9 mouse cellular contexts compared by ENCODE assay signal in the genomic region with DNA sequence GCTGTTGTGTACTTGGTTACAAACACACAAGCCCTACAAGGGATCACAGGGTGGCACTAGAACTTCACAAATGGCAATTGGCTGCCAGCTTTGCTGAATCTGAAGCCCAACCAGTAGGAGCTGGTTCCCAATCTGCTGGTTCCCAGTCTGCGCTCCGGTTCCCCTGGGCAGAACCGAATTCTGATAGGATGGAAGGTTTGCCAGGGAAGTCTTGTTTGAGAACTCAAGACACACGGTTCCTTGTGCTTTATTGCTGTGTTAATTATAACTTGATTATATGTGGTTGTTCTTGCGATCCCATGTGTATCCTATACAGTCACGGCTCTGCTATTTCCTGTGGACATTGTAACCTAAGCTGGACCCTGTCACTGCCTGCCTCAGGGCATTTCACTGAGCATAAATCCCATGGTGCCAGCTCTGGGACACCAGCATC. TPM values are rescaled to one million over a fixed set of nuclear protein-coding genes. Genes with fewer than 3 reads are reported as not detected.
DNase-seq lines count a peak whose midpoint lies in the region; ATAC-seq and TF ChIP-seq lines count a peak whose summit lies in the region.
"Had no signal": no experiment of that assay in that cellular context is flagged by ENCODE, and none has a peak within 500 bp of the region (broad histone marks: within the 10 kb centered on the region; RNA-seq: fewer than 3 reads in every experiment).

No protein-coding gene starts in this region.

- peak; percentile 23; the same call in 1 of the 2 replicates for TF ChIP-seq CTCF in small intestine, adult 2 months (IDR thresholded peaks at IDR 0.05; ENCODE audit: extremely low read depth, insufficient read length, insufficient replicate concordance, low read depth, low read length)

- no peaks in the 10 kb centered on the region for H3K9me3 ChIP-seq in embryonic facial prominence, embryonic 11.5 days (replicated peaks; ENCODE audit: control insufficient read depth, low read length)
- no peaks in the 10 kb centered on the region for H3K9me3 ChIP-seq in neural tube, embryonic 15.5 days (replicated peaks)
- H3K9me3 ChIP-seq: limb, embryonic 15.5 days had no signal

- H3K27me3 ChIP-seq in embryonic facial prominence, embryonic 11.5 days (ENCODE audit: control insufficient read depth, insufficient read depth, low read length), result no peaks in the 10 kb centered on the region
- no peaks in the 10 kb centered on the region for H3K27me3 ChIP-seq in small intestine, adult 2 months (ENCODE audit: control insufficient read depth, insufficient read depth, low read length)
- H3K27me3 ChIP-seq in neural tube, embryonic 15.5 days (replicated peaks), result no peaks in the 10 kb centered on the region
- H3K27me3 ChIP-seq: limb, embryonic 15.5 days had no signal

- H3K4me2 ChIP-seq in embryonic facial prominence, embryonic 11.5 days (ENCODE audit: low read depth, low read length), result no peak overlapping the region
- no peak overlapping the region for H3K4me2 ChIP-seq in neural tube, embryonic 15.5 days
- H3K4me2 ChIP-seq: limb, embryonic 15.5 days had no signal

- ATAC-seq in embryonic facial prominence, embryonic 11.5 days (replicated peaks; ENCODE audit: insufficient number of reproducible peaks, low FRiP score, low TSS enrichment, low read depth), result 0 out of 2 replicates have a peak, but pooled peaks have one; percentile 48
- no peak for ATAC-seq in neural tube, embryonic 15.5 days (ENCODE audit: low FRiP score)

- H3K36me3 ChIP-seq in embryonic facial prominence, embryonic 11.5 days (replicated peaks; ENCODE audit: control insufficient read depth, insufficient read depth, low read depth, low read length), result no peaks in the 10 kb centered on the region
- no peaks in the 10 kb centered on the region for H3K36me3 ChIP-seq in small intestine, adult 2 months (ENCODE audit: control insufficient read depth, insufficient read depth, low read length)
- no peaks in the 10 kb centered on the region for H3K36me3 ChIP-seq in neural tube, embryonic 15.5 days

- no peak for TF ChIP-seq POLR2A in small intestine, adult 2 months (IDR thresholded peaks at IDR 0.05; ENCODE audit: low read depth, low read length)

- 55% methylated on average over 6 of the region's 6 CpGs for WGBS in embryonic facial prominence, embryonic 11.5 days
- WGBS in small intestine, adult 2 months, result 45% methylated on average over 6 of the region's 6 CpGs
- whole genome bisulfite sequencing in neural tube, embryonic 15.5 days, result 70% methylated on average over 6 of the region's 6 CpGs

- no peak overlapping the region; the same call in 1 of the 2 replicates for H3K9ac ChIP-seq in embryonic facial prominence, embryonic 11.5 days (replicated peaks; ENCODE audit: low read length)
- no peak overlapping the region for H3K9ac ChIP-seq in neural tube, embryonic 15.5 days (replicated peaks)
- H3K9ac ChIP-seq: limb, embryonic 15.5 days had no signal

- DNase-seq in embryo, embryonic 10 days (ENCODE audit: low spot score), result peak; percentile 26
- no peak for DNase-seq in embryo, embryonic 9.5 days (ENCODE audit: extremely low spot score)
- peak; percentile 91 for DNase-seq in 3T3-L1 (ENCODE audit: low read depth, low spot score)
- peak; percentile 71 for DNase-seq in embryonic facial prominence, embryonic 11.5 days (ENCODE audit: low spot score)
- peak; percentile 72 for DNase-seq in kidney, postnatal 10 days
- DNase-seq in c-Kit-positive CD71-positive TER-119-positive erythroid progenitor cells, embryonic 14.5 days (ENCODE audit: low spot score), result no peak

- H3K4me3 ChIP-seq in embryonic facial prominence, embryonic 11.5 days (ENCODE audit: low read depth, low read length), result no peak overlapping the region
- no peak overlapping the region for H3K4me3 ChIP-seq in small intestine, adult 2 months (ENCODE audit: low read depth, low read length)
- no peak overlapping the region for H3K4me3 ChIP-seq in neural tube, embryonic 15.5 days (replicated peaks)
- H3K4me3 ChIP-seq: limb, embryonic 15.5 days had no signal

- H3K27ac ChIP-seq in embryonic facial prominence, embryonic 11.5 days (replicated peaks; ENCODE audit: low read depth, low read length), result no peak overlapping the region
- H3K27ac ChIP-seq in small intestine, adult 2 months (ENCODE audit: insufficient read depth, low read depth, low read length), result no peak overlapping the region
- H3K27ac ChIP-seq in neural tube, embryonic 15.5 days (replicated peaks), result no peak overlapping the region
- H3K27ac ChIP-seq: limb, embryonic 15.5 days had no signal

- H3K4me1 ChIP-seq in embryonic facial prominence, embryonic 11.5 days (ENCODE audit: control insufficient read depth, insufficient read depth, low read length), result no peaks in the 10 kb centered on the region
- no peaks in the 10 kb centered on the region for H3K4me1 ChIP-seq in small intestine, adult 2 months (ENCODE audit: control insufficient read depth, insufficient read depth, insufficient read length, low read length)
- H3K4me1 ChIP-seq in neural tube, embryonic 15.5 days, result no peaks in the 10 kb centered on the region

RNA-seq across cellular contexts. Expression of a gene that starts 37.6 kb away (rescaled TPM):
- 0.14 TPM in 1 of 2 replicates, not detected in the other for polyA plus RNA-seq in embryonic facial prominence, embryonic 11.5 days (2014; fragmentation: Nextera tagmentation; extraction: Ambion mirVana)
- polyA plus RNA-seq in small intestine, adult 2 months (2012; rRNA removed), result 0.30 and 0.65 TPM in 2 replicates
- polyA plus RNA-seq in neural tube, embryonic 15.5 days (2015; fragmentation: Nextera tagmentation; extraction: Ambion mirVana), result 0.13 TPM in 1 of 2 replicates, not detected in the other

RNA-seq across cellular contexts. Expression of a gene that starts 52.1 kb away (rescaled TPM):
- 0.10 and 0.39 TPM in 2 replicates for polyA plus RNA-seq in embryonic facial prominence, embryonic 11.5 days (2014; fragmentation: Nextera tagmentation; extraction: Ambion mirVana)
- 1.2 and 3.9 TPM in 2 replicates for polyA plus RNA-seq in small intestine, adult 2 months (2012; rRNA removed)
- polyA plus RNA-seq in neural tube, embryonic 15.5 days (2015; fragmentation: Nextera tagmentation; extraction: Ambion mirVana), result 0.49 and 0.65 TPM in 2 replicates

Comparison
In these comparisons a context has a peak if more than half of its experiments do, and no peak if none do; other contexts are left out.
1. DNase-seq: peak in embryo, embryonic 10 days (single experiment), 3T3-L1 (single experiment), embryonic facial prominence, embryonic 11.5 days (single experiment) and kidney, postnatal 10 days (single experiment); none in embryo, embryonic 9.5 days (single experiment) and c-Kit-positive CD71-positive TER-119-positive erythroid progenitor cells, embryonic 14.5 days (single experiment).